Mouse (Mus musculus) neural tube, embryonic 12.5 days (tissue): ENCODE results near the gene Ptbp2. TPM values are rescaled to one million over a fixed set of nuclear protein-coding genes. Genes with fewer than 3 reads are reported as not detected.

Experiments
- microRNA-seq: library from miRNA; unstranded; fragments of <30 nt; microRNA quantifications from one replicate; pipeline ENCODE4, GENCODE M21; 2017
- polyA plus RNA-seq: library from polyadenylated mRNA; unstranded; fragments of >200 nt; fragmentation: Nextera tagmentation; extraction: Ambion mirVana; gene quantifications from 2 replicates; pipeline ENCODE4 v1.2.1, GENCODE M21; 2016

Gene Ptbp2
- polyA plus RNA-seq, 1 experiment from 2014 or later: 316 TPM

Small RNAs within 50 kb of the gene (microRNA-seq; reads per million reads assigned to microRNA genes)
- gene Gm24744: not detected
